Mouse (Mus musculus): ENCODE data around the gene Bpgm.

- no peak for TF ChIP-seq POLR2A (IDR thresholded peaks at IDR 0.05; ENCODE audit: insufficient read depth, low read depth, low read length)
- TF ChIP-seq CTCF (IDR thresholded peaks at IDR 0.05; ENCODE audit: insufficient read depth, low read depth, low read length): no peak
Observed at GRCm38 (mm10) chr6:34447961-34448360, 28.0 kb upstream of the Bpgm start.
